Mouse (Mus musculus): ENCODE measurements around the gene Sgcb. TPM values are rescaled to one million over a fixed set of nuclear protein-coding genes. Genes with fewer than 3 reads are reported as not detected.

The Sgcb gene
- polyA plus RNA-seq, 1 experiment from 2014 or later, result 16.6 TPM

DNA sequence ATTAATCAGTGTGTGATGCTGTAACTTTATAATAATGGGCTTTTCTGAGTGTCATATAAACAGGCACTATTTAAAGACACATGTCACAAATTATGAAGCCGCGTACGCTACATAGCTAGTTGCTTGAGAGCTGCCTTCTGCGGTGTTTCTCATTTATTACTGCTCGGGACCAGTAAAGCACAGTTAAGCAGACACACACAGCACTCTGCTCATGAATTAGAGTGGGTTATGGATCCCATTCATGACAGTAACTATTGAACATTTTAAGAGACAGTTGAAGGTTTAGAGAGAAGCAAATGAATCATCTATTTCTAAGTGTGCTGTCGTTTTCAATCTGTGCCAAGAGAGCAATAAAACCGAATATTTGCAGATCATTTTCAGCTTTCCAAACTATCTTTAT lies 20.7 kb downstream of the Sgcb start:
- Histone ChIP-seq H3K4me2 (ENCODE audit: low read depth, low read length) (no peak overlapping the region), H3K4me1 (ENCODE audit: control insufficient read depth, insufficient read depth, low read length) (peaks cover 5% of the 10 kb centered on the region; the same call in 1 of the 2 replicates), H3K9ac (ENCODE audit: low read depth, low read length) (no peak overlapping the region), H3K4me3 (ENCODE audit: low read length) (no peak overlapping the region), H3K27ac (ENCODE audit: low read length) (no peak overlapping the region), H3K27me3 (replicated peaks; ENCODE audit: control insufficient read depth, insufficient read depth, low read length) (no peaks in the 10 kb centered on the region), H3K9me3 (ENCODE audit: control insufficient read depth, low read length) (no peaks in the 10 kb centered on the region), H3K36me3 (ENCODE audit: control insufficient read depth, insufficient read depth, low read length) (no peaks in the 10 kb centered on the region)
- ATAC-seq, result no peak
- WGBS, result 80% methylated on average over 7 of the region's 7 CpGs

DNA sequence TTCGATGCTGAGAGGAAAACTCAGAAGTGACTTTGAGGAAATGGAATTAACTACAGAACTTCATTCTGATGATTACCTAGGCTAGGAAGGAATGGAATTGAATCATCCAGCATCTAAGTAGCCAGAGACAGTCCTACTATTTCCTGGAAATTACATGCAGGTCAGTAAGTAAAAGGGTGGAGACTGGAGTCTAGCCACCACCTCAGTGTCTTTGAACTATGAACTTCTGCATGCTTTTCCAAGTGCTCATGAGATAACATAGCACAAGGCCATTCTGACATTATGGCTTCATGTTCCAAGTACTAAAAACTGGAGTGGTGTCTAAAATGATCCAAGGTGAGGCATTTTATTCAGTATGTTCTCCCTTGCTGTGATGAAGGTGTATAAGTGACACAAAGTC lies 22.1 kb downstream of the Sgcb start:
- Histone ChIP-seq H3K4me1 (ENCODE audit: control insufficient read depth, insufficient read depth, low read length) (peaks cover 5% of the 10 kb centered on the region; the same call in 1 of the 2 replicates), H3K4me2 (ENCODE audit: low read depth, low read length) (no peak overlapping the region), H3K36me3 (ENCODE audit: control insufficient read depth, insufficient read depth, low read length) (no peaks in the 10 kb centered on the region), H3K27ac (ENCODE audit: low read length) (no peak overlapping the region), H3K9ac (ENCODE audit: low read depth, low read length) (no peak overlapping the region), H3K27me3 (replicated peaks; ENCODE audit: control insufficient read depth, insufficient read depth, low read length) (no peaks in the 10 kb centered on the region), H3K9me3 (ENCODE audit: control insufficient read depth, low read length) (no peaks in the 10 kb centered on the region), H3K4me3 (ENCODE audit: low read length) (no peak overlapping the region)
- peak; percentile 66 for ATAC-seq
- 75% methylated on average over 1 of the region's 1 CpGs for WGBS

DNA sequence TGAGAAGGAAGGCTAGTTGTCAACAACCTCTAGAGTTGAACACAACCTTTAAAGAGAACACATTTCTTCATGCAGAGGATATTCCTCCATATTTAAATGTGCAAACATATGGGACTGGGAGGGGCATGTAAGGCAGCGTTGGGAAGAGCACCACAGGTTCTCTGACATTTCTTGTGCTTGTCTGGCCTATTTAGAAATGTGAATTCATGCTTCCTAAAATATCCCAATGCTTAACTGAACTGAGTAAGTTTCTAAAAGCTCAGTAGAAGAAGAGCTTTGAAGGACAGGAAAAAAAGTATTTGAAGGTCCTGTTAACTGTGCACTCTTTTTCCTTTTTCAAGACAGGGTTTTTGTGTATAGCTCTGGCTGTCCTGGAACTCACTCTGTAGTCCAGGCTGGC lies 28.6 kb downstream of the Sgcb start:
- Histone ChIP-seq H3K4me3 (ENCODE audit: low read length) (no peak overlapping the region), H3K9ac (ENCODE audit: low read depth, low read length) (no peak overlapping the region), H3K4me2 (ENCODE audit: low read depth, low read length) (no peak overlapping the region), H3K36me3 (ENCODE audit: control insufficient read depth, insufficient read depth, low read length) (no peaks in the 10 kb centered on the region), H3K27me3 (replicated peaks; ENCODE audit: control insufficient read depth, insufficient read depth, low read length) (no peaks in the 10 kb centered on the region), H3K27ac (ENCODE audit: low read length) (no peak overlapping the region), H3K9me3 (ENCODE audit: control insufficient read depth, low read length) (no peaks in the 10 kb centered on the region), H3K4me1 (ENCODE audit: control insufficient read depth, insufficient read depth, low read length) (no peaks in the 10 kb centered on the region)
- ATAC-seq, result no peak
- 79% methylated on average over 1 of the region's 1 CpGs for WGBS

DNA sequence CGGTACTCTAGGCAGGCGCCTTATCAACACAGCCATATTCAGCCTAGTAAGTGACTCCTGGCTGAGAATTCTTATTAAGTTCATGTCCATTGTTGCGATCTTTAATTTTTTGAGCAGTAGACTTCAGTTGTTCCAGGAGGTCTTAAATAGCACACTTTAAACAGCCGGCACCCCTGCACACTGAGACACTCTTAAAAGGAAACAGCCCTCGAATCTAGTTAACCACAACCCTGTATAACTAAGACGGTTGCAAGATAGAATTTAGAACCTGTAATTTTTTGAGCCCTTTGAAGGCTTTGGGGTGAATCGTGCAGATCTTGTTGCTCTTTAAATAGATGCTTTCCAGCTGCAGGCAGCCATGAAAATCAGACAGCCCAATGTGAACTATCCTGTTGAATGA lies 32.4 kb downstream of the Sgcb start:
- no peak overlapping the region for H3K9ac ChIP-seq (ENCODE audit: low read depth, low read length)
- H3K27me3 ChIP-seq (replicated peaks; ENCODE audit: control insufficient read depth, insufficient read depth, low read length), result no peaks in the 10 kb centered on the region
- 76% methylated on average over 7 of the region's 7 CpGs for WGBS
- no peak overlapping the region for H3K27ac ChIP-seq (ENCODE audit: low read length)
- no peak overlapping the region for H3K4me3 ChIP-seq (ENCODE audit: low read length)
- H3K36me3 ChIP-seq (ENCODE audit: control insufficient read depth, insufficient read depth, low read length), result no peaks in the 10 kb centered on the region
- H3K4me2 ChIP-seq (ENCODE audit: low read depth, low read length), result no peak overlapping the region
- ATAC-seq, result no peak
- no peaks in the 10 kb centered on the region; the same call in 1 of the 2 replicates for H3K9me3 ChIP-seq (ENCODE audit: control insufficient read depth, low read length)
- no peaks in the 10 kb centered on the region for H3K4me1 ChIP-seq (ENCODE audit: control insufficient read depth, insufficient read depth, low read length)

DNA sequence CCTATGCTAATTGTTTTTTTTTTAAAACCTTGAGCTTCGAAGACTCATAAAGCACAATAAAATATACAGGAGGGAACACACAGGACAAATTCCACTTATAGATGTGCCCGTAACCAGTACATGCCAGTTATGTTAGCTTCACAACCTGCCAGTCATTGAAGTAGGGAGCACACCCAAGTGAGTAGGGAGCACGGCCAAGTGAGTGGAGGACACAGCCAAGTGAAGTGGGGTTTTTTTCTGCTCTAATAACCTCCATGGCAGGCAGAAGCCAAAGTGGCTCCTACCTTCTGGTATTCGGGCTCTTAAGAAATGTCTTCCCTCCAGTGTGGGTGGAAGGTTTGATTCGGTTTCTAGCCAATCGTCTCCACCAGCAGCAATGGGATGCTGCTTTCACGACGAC lies 34.3 kb downstream of the Sgcb start:
- 84% methylated on average over 8 of the region's 8 CpGs for WGBS
- Histone ChIP-seq H3K27me3 (replicated peaks; ENCODE audit: control insufficient read depth, insufficient read depth, low read length) (no peaks in the 10 kb centered on the region), H3K36me3 (ENCODE audit: control insufficient read depth, insufficient read depth, low read length) (no peaks in the 10 kb centered on the region), H3K9me3 (ENCODE audit: control insufficient read depth, low read length) (no peaks in the 10 kb centered on the region; the same call in 1 of the 2 replicates), H3K4me3 (ENCODE audit: low read length) (no peak overlapping the region), H3K27ac (ENCODE audit: low read length) (no peak overlapping the region), H3K9ac (ENCODE audit: low read depth, low read length) (no peak overlapping the region), H3K4me1 (ENCODE audit: control insufficient read depth, insufficient read depth, low read length) (no peaks in the 10 kb centered on the region), H3K4me2 (ENCODE audit: low read depth, low read length) (no peak overlapping the region)
- ATAC-seq, result no peak

DNA sequence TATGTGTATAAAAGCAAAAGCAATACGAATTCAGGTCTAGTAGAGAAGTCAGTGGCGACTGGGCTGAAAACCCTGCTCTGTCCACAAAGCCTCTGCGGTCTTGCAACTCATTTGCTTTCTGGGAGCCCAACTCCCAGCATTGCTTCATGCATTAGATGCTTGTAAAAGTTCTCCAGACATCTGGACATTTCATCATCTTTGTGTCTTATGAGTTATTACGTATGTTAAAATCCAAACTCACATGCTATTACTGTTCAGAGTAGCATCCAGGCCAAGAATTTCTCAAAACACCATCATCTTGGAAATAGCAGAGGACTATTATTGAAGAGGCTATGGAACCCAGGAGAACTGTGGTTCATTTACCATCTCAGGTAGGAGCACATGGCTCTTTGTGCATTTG lies 36.5 kb downstream of the Sgcb start:
- Histone ChIP-seq H3K4me2 (ENCODE audit: low read depth, low read length) (no peak overlapping the region), H3K9ac (ENCODE audit: low read depth, low read length) (no peak overlapping the region), H3K27me3 (replicated peaks; ENCODE audit: control insufficient read depth, insufficient read depth, low read length) (no peaks in the 10 kb centered on the region), H3K4me3 (ENCODE audit: low read length) (no peak overlapping the region), H3K36me3 (ENCODE audit: control insufficient read depth, insufficient read depth, low read length) (no peaks in the 10 kb centered on the region), H3K4me1 (ENCODE audit: control insufficient read depth, insufficient read depth, low read length) (no peaks in the 10 kb centered on the region), H3K27ac (ENCODE audit: low read length) (no peak overlapping the region), H3K9me3 (ENCODE audit: control insufficient read depth, low read length) (no peaks in the 10 kb centered on the region; the same call in 1 of the 2 replicates)
- WGBS, result 89% methylated on average over 4 of the region's 4 CpGs
- ATAC-seq, result no peak

DNA sequence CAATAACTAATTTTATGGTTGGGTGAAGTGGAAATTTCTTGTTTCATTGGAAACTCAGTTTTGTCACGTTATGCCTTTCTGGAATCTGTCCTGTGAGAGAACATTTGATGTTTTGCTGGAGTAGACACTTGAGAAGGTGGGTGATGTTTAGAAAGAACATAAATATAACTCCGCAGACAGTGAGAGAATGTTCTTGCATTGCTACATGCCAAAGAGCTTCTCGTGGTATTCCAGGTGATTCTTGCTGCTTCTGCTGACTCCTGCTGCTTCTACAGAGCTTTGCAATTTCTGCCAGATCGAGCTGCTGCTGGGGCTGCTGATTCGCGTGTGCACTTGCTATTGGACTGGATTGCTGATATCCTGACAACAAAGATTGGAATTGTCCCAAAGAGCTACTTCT lies 42.6 kb downstream of the Sgcb start:
- Histone ChIP-seq H3K4me2 (ENCODE audit: low read depth, low read length) (no peak overlapping the region), H3K27ac (ENCODE audit: low read length) (no peak overlapping the region), H3K4me1 (ENCODE audit: control insufficient read depth, insufficient read depth, low read length) (no peaks in the 10 kb centered on the region), H3K36me3 (ENCODE audit: control insufficient read depth, insufficient read depth, low read length) (no peaks in the 10 kb centered on the region), H3K4me3 (ENCODE audit: low read length) (no peak overlapping the region), H3K9ac (ENCODE audit: low read depth, low read length) (no peak overlapping the region), H3K9me3 (ENCODE audit: control insufficient read depth, low read length) (no peaks in the 10 kb centered on the region), H3K27me3 (replicated peaks; ENCODE audit: control insufficient read depth, insufficient read depth, low read length) (no peaks in the 10 kb centered on the region)
- 83% methylated on average over 6 of the region's 6 CpGs for WGBS
- no peak for ATAC-seq

DNA sequence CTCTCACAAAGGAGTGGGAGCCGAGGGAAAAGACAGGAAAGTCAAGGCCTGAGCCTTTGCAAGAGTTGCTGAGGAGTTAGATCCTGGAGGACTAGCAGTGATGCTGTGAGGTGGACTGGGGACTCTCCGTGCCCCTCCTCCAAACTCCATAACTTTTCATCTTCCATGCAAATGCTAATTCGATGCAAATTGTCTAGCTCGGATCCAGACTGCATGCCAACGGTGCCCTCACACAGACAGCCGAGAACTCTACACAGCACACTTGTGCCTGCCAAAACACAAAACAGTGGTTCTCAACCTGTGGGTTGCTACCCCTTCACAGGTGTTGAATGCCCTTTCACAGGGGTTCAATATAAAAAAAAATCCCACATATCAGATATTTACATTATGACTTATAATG lies 43.0 kb downstream of the Sgcb start:
- Histone ChIP-seq H3K9ac (ENCODE audit: low read depth, low read length) (no peak overlapping the region), H3K9me3 (ENCODE audit: control insufficient read depth, low read length) (no peaks in the 10 kb centered on the region), H3K27ac (ENCODE audit: low read length) (no peak overlapping the region), H3K4me3 (ENCODE audit: low read length) (no peak overlapping the region), H3K36me3 (ENCODE audit: control insufficient read depth, insufficient read depth, low read length) (no peaks in the 10 kb centered on the region), H3K27me3 (replicated peaks; ENCODE audit: control insufficient read depth, insufficient read depth, low read length) (no peaks in the 10 kb centered on the region), H3K4me1 (ENCODE audit: control insufficient read depth, insufficient read depth, low read length) (no peaks in the 10 kb centered on the region), H3K4me2 (ENCODE audit: low read depth, low read length) (no peak overlapping the region)
- no peak for ATAC-seq
- WGBS, result 86% methylated on average over 6 of the region's 6 CpGs

DNA sequence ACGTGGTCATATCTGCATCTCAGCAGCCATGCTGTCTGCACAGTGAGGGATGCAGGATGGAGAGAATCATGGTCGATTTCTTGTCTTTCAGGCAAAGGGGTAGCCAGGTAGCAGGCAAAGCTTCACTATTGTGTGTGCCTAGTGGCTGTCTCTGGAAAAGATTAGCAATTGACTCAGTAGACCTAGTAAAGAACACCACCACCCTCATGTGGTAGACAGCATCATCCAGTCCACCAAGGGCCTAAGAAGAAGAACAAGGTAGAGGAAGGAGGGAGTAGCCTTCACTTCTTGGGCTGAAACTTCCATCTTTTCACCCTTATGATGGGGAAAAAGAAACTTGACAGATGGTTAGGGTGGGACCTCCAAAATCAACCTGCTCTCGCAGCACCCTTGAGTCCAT lies 44.7 kb downstream of the Sgcb start:
- WGBS, result 82% methylated on average over 3 of the region's 3 CpGs
- H3K9me3 ChIP-seq (ENCODE audit: control insufficient read depth, low read length), result no peaks in the 10 kb centered on the region
- H3K4me1 ChIP-seq (ENCODE audit: control insufficient read depth, insufficient read depth, low read length), result no peaks in the 10 kb centered on the region
- no peak overlapping the region for H3K4me3 ChIP-seq (ENCODE audit: low read length)
- no peak overlapping the region for H3K4me2 ChIP-seq (ENCODE audit: low read depth, low read length)
- ATAC-seq, result no peak
- H3K36me3 ChIP-seq (ENCODE audit: control insufficient read depth, insufficient read depth, low read length), result no peaks in the 10 kb centered on the region
- H3K9ac ChIP-seq (ENCODE audit: low read depth, low read length), result no peak overlapping the region
- no peak overlapping the region for H3K27ac ChIP-seq (ENCODE audit: low read length)
- H3K27me3 ChIP-seq (replicated peaks; ENCODE audit: control insufficient read depth, insufficient read depth, low read length), result no peaks in the 10 kb centered on the region

DNA sequence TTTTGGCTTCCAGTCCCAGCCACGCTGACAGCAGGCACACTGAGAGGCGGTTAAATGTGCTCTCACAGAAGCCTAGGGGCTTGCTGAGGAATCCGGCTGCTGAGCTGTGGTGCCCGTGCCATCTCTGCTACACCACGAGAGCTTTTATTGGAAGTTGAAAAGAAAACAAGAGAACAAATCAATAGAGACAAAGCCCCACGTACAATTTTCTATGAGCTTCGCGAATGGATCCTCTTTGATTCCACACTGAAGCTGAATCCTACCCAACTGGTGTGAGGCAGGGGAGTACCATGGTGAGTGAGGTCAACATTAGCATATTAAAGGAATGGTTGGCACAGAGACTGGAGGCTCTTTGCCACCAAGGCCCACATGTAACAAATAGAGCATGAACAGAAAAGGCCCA lies 46.2 kb downstream of the Sgcb start:
- Histone ChIP-seq H3K36me3 (ENCODE audit: control insufficient read depth, insufficient read depth, low read length) (no peaks in the 10 kb centered on the region), H3K9me3 (ENCODE audit: control insufficient read depth, low read length) (no peaks in the 10 kb centered on the region), H3K27me3 (replicated peaks; ENCODE audit: control insufficient read depth, insufficient read depth, low read length) (no peaks in the 10 kb centered on the region), H3K4me2 (ENCODE audit: low read depth, low read length) (no peak overlapping the region), H3K9ac (ENCODE audit: low read depth, low read length) (no peak overlapping the region), H3K4me1 (ENCODE audit: control insufficient read depth, insufficient read depth, low read length) (no peaks in the 10 kb centered on the region), H3K4me3 (ENCODE audit: low read length) (no peak overlapping the region), H3K27ac (ENCODE audit: low read length) (no peak overlapping the region)
- 70% methylated on average over 8 of the region's 8 CpGs for WGBS
- ATAC-seq, result no peak

Data from intestine, embryonic 16.5 days (tissue).